Mouse (Mus musculus) limb, embryonic 10.5 days (tissue): ENCODE data around the gene St6galnac4. TPM values are rescaled to one million over a fixed set of nuclear protein-coding genes. Genes with fewer than 3 reads are reported as not detected.

ENCODE experiments used
- DNase-seq: peaks from one replicate; pipeline ENCODE4 v3.0.0-alpha.2; 2017; ENCODE audit warnings: low spot score
- H3K27ac ChIP-seq: fragments of 300-500 bp; sonication (generic); 2 replicates; pipeline ENCODE4 v1.5.1; 2016; ENCODE audit warnings: mild to moderate bottlenecking
- H3K27me3 ChIP-seq: fragments of 300-500 bp; sonication (generic); 2 replicates; pipeline ENCODE4 v1.6.1; 2016; ENCODE audit warnings: low read depth, mild to moderate bottlenecking; ENCODE audit not compliant: poor library complexity, severe bottlenecking
- H3K36me3 ChIP-seq: fragments of 300-500 bp; sonication (generic); 2 replicates; pipeline ENCODE4 v1.6.1; 2016; ENCODE audit warnings: mild to moderate bottlenecking, moderate library complexity
- H3K4me1 ChIP-seq: fragments of 300-500 bp; sonication (generic); 2 replicates; pipeline ENCODE4 v1.6.1; 2016
- H3K4me3 ChIP-seq: fragments of 300-500 bp; sonication (generic); 2 replicates; pipeline ENCODE4 v1.5.1; 2016; ENCODE audit warnings: mild to moderate bottlenecking, moderate library complexity
- H3K9me3 ChIP-seq: fragments of 300-500 bp; sonication (generic); replicated peaks from 2 replicates; pipeline ENCODE4 v1.6.1; 2016; ENCODE audit warnings: mild to moderate bottlenecking
- WGBS: fragments of 180-500 bp; shearing (Covaris S2); methylation state at CpG from one replicate; pipeline ENCODE4 v1.1.7; 2016; 5-methylcytosine and 5-hydroxymethylcytosine counted together
- polyA plus RNA-seq: library from polyadenylated mRNA; unstranded; fragments of >200 nt; fragmentation: Nextera tagmentation; extraction: Ambion mirVana; gene quantifications from 2 replicates; pipeline ENCODE4 v1.2.1, GENCODE M21; 2016

St6galnac4 gene
- polyA plus RNA-seq, 1 experiment from 2014 or later = 26.1 TPM

GRCm38 (mm10) chr2:32591249-32591648, 4.4 kb downstream of the St6galnac4 start:
- Histone ChIP-seq H3K27me3 (no peaks in the 10 kb centered on the region), H3K4me3 (no peak overlapping the region), H3K4me1 (peaks cover 24% of the 10 kb centered on the region), H3K27ac (no peak overlapping the region), H3K36me3 (peaks cover 39% of the 10 kb centered on the region), H3K9me3 (no peaks in the 10 kb centered on the region)
- no peak for DNase-seq
- 77% methylated on average over 6 of the region's 6 CpGs for WGBS

GRCm38 (mm10) chr2:32596725-32597124, 9.8 kb downstream of the St6galnac4 start:
- H3K27me3 ChIP-seq = no peaks in the 10 kb centered on the region
- H3K4me3 ChIP-seq = no peak overlapping the region
- no peak for DNase-seq
- peak overlapping the region; percentile 46; the same call in 1 of the 2 replicates for H3K27ac ChIP-seq
- H3K9me3 ChIP-seq = no peaks in the 10 kb centered on the region
- H3K36me3 ChIP-seq = peaks cover 42% of the 10 kb centered on the region
- 93% methylated on average over 13 of the region's 13 CpGs for WGBS
- peaks cover 7% of the 10 kb centered on the region for H3K4me1 ChIP-seq

GRCm38 (mm10) chr2:32597248-32597647, 10.4 kb downstream of the St6galnac4 start:
- H3K9me3 ChIP-seq = no peaks in the 10 kb centered on the region
- no peak overlapping the region for H3K4me3 ChIP-seq
- H3K27ac ChIP-seq = 0 out of 2 replicates have a peak overlapping the region, but pooled peaks have one; percentile 46
- H3K4me1 ChIP-seq = peaks cover 13% of the 10 kb centered on the region
- no peak for DNase-seq
- H3K36me3 ChIP-seq = peaks cover 42% of the 10 kb centered on the region
- 91% methylated on average over 5 of the region's 5 CpGs for WGBS
- H3K27me3 ChIP-seq = no peaks in the 10 kb centered on the region

GRCm38 (mm10) chr2:32597699-32598098, 10.8 kb downstream of the St6galnac4 start:
- no peak for DNase-seq
- H3K4me1 ChIP-seq = peaks cover 17% of the 10 kb centered on the region
- H3K36me3 ChIP-seq = peaks cover 42% of the 10 kb centered on the region
- no peaks in the 10 kb centered on the region for H3K27me3 ChIP-seq
- WGBS = 84% methylated on average over 5 of the region's 5 CpGs
- no peaks in the 10 kb centered on the region for H3K9me3 ChIP-seq
- no peak overlapping the region for H3K4me3 ChIP-seq
- H3K27ac ChIP-seq = 0 out of 2 replicates have a peak overlapping the region, but pooled peaks have one; percentile 6

DNA sequence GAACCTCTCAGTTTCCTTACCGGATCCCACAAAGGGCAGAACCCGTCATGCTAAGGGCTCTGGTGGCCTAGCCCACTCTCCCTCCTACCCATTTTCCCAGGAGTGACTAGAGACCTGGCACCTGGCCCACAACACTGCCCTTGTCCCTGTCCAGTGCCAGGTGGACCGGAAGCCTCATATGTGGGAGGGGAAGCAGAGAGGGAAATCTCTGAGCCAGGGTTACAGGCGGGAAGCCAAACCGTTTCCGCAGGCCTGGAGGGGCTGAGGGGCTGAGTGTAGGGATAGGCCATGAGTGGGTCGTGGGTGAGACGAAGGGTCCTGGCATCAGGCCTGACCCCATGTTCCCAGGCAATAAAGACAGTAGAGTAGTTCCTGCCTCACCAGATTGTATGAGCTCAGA, 11.6 kb downstream of the St6galnac4 start:
- Histone ChIP-seq H3K4me1 (peaks cover 17% of the 10 kb centered on the region), H3K36me3 (peaks cover 42% of the 10 kb centered on the region), H3K27me3 (no peaks in the 10 kb centered on the region), H3K4me3 (no peak overlapping the region), H3K27ac (0 out of 2 replicates have a peak overlapping the region, but pooled peaks have one; percentile 14), H3K9me3 (no peaks in the 10 kb centered on the region)
- 96% methylated on average over 8 of the region's 8 CpGs for WGBS
- DNase-seq = no peak

DNA sequence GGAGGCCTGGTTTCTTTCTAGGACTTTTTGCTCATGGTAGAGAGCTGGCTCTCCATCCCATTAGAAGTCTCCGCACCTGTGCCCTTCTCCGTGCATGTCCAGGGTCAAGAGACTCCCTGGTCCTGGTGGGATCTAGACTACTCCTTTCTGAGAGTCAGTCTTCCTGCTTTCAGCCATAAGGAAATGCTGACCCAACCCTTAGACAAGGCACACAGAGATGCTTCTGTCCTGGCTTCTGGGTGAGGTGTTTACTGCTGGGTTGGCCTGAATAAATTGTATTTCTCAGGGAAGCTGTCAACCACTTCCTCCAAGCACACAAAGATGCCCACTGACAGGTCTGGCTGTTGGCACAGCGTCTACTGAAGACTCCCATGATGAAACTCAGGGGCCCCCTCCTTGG, 12.5 kb downstream of the St6galnac4 start, which contains the start of gene St6galnac6:
TSS of gene St6galnac6 (plus strand) at position 301 of the 400 bp plus-strand sequence.
- Histone ChIP-seq H3K4me3 (no peak within 1 kb of the TSS), H3K36me3 (peaks cover 35% of the 10 kb centered on the region), H3K4me1 (peaks cover 17% of the 10 kb centered on the region), H3K27ac (peak within 1 kb of the TSS; percentile 14; the same call in 1 of the 2 replicates), H3K27me3 (no peaks in the 10 kb centered on the region), H3K9me3 (no peaks in the 10 kb centered on the region)
- no peak for DNase-seq
- WGBS = 95% methylated on average over 3 of the region's 3 CpGs

DNA sequence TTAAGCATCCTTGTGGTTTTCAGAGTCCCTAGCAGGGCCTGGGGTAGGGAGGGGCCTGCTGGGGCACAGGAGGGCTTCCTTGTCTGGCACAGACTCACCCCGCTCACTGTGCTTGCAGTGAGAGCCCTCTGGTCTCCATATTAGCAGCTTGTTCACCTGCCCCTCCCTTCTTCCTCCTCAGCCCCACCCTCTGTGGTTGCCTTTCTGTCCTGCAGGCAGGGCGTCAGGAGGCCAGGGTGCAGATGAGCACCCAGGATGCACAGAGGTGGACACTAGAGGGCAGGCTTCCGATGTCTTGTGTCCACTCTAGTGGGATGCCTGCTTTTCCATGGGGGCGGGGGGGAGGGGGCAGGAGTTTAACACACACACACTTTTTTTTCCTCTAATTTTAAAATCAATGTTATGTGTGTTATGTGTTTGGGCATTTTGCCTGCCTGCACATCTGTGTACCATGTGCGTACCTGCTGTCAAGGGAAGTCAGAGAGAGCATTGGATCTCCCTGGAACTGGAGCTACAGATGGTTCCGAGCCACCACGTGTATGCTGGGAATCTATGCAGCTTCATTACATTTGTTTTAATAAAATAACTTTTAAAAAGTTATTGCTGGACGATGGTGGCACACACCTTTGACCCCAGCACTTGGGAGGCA, 14.6 kb downstream of the St6galnac4 start:
- peak overlapping the region; percentile 87 for H3K27ac ChIP-seq
- peaks cover 19% of the 10 kb centered on the region for H3K4me1 ChIP-seq
- H3K9me3 ChIP-seq = no peaks in the 10 kb centered on the region
- no peaks in the 10 kb centered on the region for H3K27me3 ChIP-seq
- peaks cover 17% of the 10 kb centered on the region for H3K36me3 ChIP-seq
- peak; percentile 52 for DNase-seq
- H3K4me3 ChIP-seq = no peak overlapping the region
- WGBS = 46% methylated on average over 8 of the region's 8 CpGs

- Histone ChIP-seq H3K4me3 (peak overlapping the region; percentile 53), H3K4me1 (peaks cover 30% of the 10 kb centered on the region), H3K36me3 (peaks cover 6% of the 10 kb centered on the region; the same call in 1 of the 2 replicates), H3K9me3 (no peaks in the 10 kb centered on the region), H3K27ac (peak overlapping the region; percentile 87), H3K27me3 (no peaks in the 10 kb centered on the region)
- DNase-seq = peak; percentile 97
- under 1% methylated on average over 11 of the region's 11 CpGs for WGBS
These were observed 15.7 kb downstream of the St6galnac4 start for GRCm38 (mm10) chr2:32602600-32603054.

- 51% methylated on average over 10 of the region's 10 CpGs for WGBS
- DNase-seq = no peak
- H3K27me3 ChIP-seq = no peaks in the 10 kb centered on the region
- H3K27ac ChIP-seq = no peak overlapping the region
- H3K4me3 ChIP-seq = no peak overlapping the region
- no peaks in the 10 kb centered on the region for H3K36me3 ChIP-seq
- H3K4me1 ChIP-seq = peaks cover 48% of the 10 kb centered on the region
- H3K9me3 ChIP-seq = no peaks in the 10 kb centered on the region
These were observed 17.7 kb downstream of the St6galnac4 start for GRCm38 (mm10) chr2:32604631-32605030.

GRCm38 (mm10) chr2:32606161-32607142, 19.6 kb downstream of the St6galnac4 start:
- H3K9me3 ChIP-seq = no peaks in the 10 kb centered on the region
- no peaks in the 10 kb centered on the region for H3K27me3 ChIP-seq
- peaks cover 57% of the 10 kb centered on the region for H3K4me1 ChIP-seq
- H3K27ac ChIP-seq = peak overlapping the region; percentile 95
- DNase-seq = peak; percentile 89
- H3K36me3 ChIP-seq = no peaks in the 10 kb centered on the region
- 16% methylated on average over 40 of the region's 55 CpGs for WGBS
- peak overlapping the region; percentile 85 for H3K4me3 ChIP-seq

DNA sequence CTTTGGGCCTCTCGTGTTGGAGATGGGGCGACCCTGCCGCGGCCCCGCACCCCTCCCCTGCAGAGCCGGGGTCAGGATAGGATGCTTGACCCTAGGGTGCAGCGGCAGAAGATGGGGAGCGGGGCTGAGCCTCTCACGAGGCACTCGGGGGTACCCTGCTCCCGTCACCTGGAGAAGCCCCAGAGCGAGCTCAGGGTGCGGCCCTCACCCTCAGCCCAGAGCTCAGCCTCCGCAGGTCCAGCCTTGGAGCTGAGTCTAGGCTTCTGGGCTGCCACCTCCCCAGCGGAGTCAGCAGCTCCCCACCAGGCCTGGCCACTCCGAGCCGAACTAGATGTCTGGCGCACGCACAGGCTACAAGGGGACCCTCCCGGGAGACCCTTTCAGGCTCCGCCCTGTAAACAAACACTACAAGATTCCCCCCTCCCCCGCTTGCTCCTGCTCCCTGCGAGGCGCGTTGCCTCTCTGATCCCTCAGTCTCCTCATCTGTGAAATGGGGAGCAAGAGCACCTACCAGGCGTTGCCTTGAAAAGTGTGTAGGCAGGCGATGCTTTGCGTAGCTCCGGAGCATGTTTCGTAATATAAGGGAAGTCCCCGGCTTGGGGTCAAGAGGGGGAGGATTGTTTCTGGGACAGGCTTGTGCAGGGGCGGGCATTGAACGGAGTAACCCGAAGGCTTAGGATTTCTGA, 20.5 kb downstream of the St6galnac4 start:
- DNase-seq = peak; percentile 77
- H3K4me1 ChIP-seq = peaks cover 50% of the 10 kb centered on the region
- no peaks in the 10 kb centered on the region for H3K27me3 ChIP-seq
- H3K4me3 ChIP-seq = peak overlapping the region; percentile 85
- no peaks in the 10 kb centered on the region for H3K9me3 ChIP-seq
- 6% methylated on average over 34 of the region's 34 CpGs for WGBS
- peaks cover 5% of the 10 kb centered on the region for H3K36me3 ChIP-seq
- peak overlapping the region; percentile 95 for H3K27ac ChIP-seq

DNA sequence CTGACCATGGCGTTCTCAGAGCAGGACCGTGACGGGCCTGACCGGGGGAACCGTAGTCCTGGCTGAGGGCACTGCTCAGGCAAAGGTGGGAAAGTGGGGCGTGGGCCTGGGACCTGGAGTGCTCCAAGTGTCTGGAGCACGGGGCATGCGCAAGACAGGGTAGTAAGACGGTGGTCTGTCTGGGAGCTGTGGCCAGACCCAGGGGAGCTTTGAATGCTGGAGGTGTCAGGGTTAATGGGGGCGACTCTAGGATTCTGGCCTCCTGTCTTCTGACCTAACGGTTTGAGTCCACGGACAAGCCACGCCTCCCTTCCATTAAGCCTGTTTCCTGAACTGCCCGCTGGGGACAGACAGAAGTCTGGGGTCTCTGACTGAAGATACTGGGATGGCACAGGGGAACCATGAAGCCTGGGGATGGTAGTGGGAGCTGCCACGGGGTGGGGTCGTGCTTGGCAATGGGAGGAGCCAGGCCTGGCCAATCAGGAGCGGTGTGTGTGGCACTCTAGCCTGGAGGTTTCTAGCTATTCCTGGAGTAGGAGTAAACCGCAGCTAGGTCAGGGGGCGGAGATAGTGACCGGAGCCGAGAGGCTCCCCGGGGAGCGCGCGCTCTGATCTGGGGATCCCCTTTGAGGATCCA, 21.4 kb downstream of the St6galnac4 start:
- no peaks in the 10 kb centered on the region for H3K9me3 ChIP-seq

More for the DNA sequence above, 21.4 kb downstream of the St6galnac4 start:
- peak; percentile 75 for DNase-seq
- Histone ChIP-seq H3K36me3 (peaks cover 13% of the 10 kb centered on the region), H3K27ac (peak overlapping the region; percentile 67), H3K27me3 (no peaks in the 10 kb centered on the region), H3K4me3 (peak overlapping the region; percentile 85), H3K4me1 (peaks cover 47% of the 10 kb centered on the region)
- 4% methylated on average over 25 of the region's 25 CpGs for WGBS
